Mouse (Mus musculus): ENCODE measurements around the gene Slc35e3. TPM values are rescaled to one million over a fixed set of nuclear protein-coding genes. Genes with fewer than 3 reads are reported as not detected.

The Slc35e3 gene
- 10 to 100 TPM; 31.1 to 34.6 TPM for total RNA-seq (2021)
- long read RNA-seq, partial matches to known transcripts = 1 of 8 reads
- long read RNA-seq, other reads (novel, unspliced or antisense) = 5 of 8 reads

DNA sequence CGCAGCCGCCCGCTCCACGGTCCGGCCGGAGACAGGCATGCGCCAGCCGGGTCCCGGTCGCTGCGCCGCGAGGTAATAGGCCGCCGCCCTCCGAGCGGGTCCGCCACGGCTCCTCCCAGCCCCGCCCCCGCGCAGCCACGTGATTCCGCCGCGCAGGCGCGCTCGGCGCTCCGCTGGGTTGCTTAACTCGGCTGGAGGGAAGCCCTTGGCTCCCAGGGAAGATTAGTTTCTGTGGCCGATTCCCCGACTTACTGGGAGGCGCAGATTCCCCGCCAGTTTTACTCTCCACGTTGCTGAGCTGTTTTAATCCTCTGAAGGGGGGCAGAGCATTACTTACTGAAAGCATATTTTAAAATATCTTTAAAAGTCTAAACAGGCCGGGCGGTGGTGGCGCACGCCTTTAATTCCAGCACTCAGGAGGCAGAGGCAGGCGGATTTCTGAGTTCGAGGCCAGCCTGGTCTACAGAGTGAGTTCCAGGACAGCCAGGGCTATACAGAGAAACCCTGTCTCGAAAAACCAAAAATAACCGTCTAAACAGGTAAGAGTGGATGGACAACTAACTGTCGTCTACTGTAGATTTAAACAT lies at the start of gene Slc35e3:
Slc35e3 (minus strand) TSS at position 69 of the 587 bp plus-strand sequence.
- DNase-seq (ENCODE audit: low spot score in 2 of 2) = peak; percentile 95 to 98

DNA sequence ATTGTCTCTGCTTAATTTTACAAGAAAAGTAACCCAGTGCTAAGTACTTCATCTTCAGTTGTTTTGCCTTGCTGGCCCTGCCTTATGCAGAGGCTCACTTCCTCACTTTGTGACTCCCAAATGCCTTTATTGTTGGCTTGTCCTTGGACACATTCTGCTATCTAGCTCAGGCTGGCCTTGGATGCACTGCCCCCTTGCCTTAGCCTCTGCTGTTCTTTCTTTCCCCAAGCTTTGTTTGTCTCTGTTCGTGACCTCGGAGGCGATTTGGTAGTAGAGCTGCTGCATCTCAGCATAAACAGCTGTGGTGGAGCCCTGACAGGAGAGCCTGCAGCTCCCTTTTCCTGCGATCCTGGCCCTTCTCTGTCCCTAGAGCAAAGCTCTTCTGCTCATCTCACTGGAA lies 49.0 kb upstream of the Slc35e3 start:
- DNase-seq (ENCODE audit: low spot score in 2 of 2) = no peak

DNA sequence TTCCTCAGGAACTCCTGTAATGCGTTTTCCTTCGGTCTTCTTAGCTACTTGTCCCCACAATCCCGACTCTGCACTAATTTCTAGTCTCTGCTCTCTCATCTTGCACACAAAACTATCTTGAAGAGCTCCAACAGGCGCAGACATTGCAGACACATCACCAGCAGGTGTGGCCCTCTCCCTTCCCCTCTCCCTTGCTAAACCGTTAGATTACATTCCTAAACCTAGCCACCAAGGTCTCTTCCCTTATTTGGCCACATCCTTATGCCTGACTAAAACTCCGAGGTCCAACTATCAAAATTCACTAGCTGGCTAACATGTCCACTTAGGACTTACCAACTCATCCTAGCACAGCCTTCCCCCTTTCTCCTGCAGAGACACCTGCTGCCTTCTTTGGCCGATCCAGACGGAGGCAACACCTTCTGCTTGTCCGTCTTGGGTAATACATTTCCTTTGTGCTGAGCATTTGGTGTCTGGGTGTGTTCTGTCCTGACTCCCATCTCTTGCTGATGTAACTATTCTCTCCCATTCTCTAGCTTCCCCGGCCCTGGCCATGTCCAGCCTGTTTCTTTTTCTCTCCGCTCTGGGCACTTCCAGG lies 47.4 kb upstream of the Slc35e3 start:
- DNase-seq (ENCODE audit: low spot score in 2 of 2) = no peak

DNA sequence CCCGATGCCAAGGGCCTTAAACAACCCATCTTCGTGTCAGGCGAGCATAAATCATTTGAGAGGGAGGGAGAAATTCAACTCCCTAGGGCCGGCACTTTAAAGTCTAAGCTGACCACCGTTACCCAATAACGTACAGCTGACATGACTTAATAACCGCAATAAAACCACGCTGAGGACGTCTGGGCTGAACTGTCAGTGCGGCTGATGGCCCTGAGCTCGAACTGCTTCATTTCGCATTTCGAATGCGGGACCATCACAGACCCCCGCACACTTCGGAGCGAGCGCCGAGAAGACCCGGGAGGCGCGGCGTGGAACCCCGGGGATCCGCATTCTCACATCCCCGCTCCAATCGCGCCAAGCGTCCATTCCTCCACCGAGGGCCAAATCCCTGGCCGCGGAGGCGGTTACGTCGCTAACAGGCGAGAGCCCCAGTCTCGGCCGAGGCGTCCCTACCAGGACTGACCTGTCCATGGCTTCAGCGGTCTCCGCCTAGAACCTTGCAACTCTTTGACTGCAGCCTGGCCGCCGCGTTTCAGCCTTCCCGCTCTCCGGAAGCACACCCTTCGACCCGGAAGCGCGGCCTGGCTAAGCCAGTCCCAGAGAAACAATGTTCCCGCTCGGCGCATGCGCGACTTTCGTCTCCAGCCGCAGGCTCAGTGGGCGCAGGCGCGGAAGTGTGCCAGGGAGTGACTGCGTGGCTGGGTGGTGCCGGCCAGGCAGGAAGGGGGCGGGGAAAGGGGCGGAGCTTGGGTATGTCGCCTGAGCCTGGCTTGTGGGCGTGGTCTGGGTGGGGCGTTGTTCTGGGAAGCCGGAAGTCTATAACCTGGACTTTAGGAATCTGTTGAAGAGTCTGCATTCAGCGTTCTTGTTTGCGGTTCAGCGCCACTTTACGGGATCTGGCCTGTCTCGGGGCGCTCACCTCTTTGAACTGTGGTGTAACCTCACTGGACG lies 46.3 kb upstream of the Slc35e3 start, which contains the start of gene Nup107:
Nup107 (minus strand) TSS at position 565 of the 951 bp plus-strand sequence.
- peak; percentile 100 for DNase-seq (ENCODE audit: low spot score in 2 of 2)

DNA sequence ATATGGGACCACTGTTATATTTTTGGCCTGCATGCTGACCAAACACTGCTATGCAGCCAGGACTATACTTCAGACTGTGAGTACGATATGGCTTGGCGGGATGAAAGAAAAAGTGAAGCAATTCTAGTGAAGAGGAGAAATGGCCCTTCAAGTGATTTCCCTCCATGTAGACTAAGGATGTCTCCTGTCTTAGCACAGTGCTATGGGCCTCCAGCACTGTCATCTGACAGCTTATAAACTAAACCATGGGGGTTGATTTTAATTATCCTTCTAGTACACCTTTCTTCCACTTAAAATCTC lies 45.0 kb upstream of the Slc35e3 start:
- DNase-seq (ENCODE audit: low spot score in 2 of 2) = no peak

DNA sequence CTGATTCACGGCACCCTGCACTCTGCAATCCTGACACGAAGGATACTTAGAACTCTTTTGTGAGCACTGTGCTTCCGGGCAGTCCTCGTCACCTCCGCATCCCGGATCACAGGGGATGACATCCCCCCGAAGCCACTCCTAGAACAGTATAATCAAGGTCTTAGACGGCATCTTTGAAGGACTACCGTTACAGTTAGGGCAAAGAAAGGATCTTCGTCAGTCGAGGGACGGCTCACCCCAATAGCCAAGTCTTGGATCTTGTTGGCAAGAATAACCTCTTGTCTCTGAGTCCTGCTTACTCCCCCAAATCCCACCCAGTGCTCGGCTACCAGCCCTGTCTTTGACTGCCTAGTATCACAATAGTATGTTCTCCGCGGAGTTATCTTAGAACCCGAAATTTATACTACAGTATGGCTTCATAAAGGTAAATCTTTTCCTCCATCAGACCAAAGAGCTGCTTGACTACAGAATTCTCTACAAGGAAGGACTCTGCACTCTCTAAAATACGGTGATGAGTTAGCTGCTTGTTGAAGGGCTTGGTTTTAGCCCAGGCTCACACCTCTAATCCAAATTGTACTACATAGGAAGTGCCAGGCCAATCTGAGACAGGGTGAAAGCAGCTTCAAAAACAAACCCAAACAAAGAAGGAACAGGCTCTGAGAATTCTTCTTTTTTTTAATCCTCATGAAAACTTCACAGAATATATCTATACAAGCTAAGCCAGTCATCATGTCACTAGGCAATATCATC lies 44.4 kb upstream of the Slc35e3 start:
- no peak for DNase-seq (ENCODE audit: low spot score in 2 of 2)

DNA sequence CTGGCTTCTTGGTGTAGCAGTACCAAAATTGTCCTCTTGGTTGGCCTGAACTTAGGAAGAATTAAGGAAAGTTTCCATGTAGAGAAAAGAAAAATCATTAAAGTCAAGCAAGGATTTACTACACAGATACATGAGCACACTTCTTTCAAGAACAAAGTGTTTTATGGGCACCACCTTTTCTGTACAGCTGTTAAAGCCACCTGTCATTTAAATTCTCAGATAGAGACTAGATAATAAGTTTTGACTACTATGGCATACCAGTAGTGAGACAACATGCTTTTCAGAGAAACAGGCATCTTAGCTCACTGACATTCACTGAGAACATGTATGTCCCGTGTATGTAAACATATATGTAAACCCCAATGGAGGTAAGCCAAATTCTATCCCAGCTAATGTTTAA lies 43.8 kb upstream of the Slc35e3 start:
- no peak for DNase-seq (ENCODE audit: low spot score in 2 of 2)

DNA sequence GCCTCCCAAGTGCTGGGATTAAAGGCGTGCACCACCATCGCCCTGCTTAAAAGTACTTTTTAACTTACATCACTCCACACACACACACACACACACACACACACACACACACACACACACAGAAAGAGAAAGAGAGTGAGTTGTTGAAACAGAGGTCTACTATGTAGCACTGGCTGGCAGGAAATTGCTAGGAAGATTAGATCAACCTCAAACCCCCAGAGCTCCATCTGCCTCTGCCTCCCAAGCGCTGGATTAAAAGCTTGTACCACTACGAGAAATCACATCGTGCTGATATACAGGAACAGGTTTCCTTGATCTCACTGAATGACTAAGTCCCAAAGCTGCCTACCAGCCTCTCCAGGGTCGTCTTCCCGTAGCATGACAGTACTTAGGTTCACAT lies 38.5 kb upstream of the Slc35e3 start:
- no peak for DNase-seq (ENCODE audit: low spot score in 2 of 2)

DNA sequence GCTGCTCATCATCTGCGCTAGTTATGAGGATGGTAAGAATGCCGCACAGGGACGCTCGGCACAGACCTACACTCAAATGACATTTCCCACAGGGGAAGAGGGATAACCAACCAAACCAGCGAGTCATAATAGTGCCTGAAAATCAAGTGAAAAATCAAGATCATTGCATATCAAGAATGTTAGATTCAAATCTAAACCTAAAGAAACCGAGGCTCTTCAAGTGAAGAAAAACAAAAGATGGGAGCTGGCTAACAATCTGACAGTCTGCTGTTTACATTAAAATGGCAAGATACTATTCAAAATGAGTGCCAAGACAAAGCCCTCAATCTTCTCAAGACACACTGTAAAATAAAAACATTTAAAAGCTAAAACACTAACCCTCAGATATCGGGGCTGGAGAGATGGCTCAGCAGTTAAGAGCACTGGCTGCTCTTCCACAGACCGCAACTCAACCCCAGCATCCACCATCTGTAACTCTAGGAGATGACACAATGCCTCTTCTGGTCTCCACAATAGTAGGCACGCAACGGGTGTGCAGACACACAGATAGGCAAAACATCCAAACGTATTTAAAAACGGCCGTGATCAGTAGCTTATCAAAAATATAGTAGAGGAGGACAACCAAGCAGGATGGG lies 37.7 kb upstream of the Slc35e3 start:
- no peak for DNase-seq (ENCODE audit: low spot score in 2 of 2)

DNA sequence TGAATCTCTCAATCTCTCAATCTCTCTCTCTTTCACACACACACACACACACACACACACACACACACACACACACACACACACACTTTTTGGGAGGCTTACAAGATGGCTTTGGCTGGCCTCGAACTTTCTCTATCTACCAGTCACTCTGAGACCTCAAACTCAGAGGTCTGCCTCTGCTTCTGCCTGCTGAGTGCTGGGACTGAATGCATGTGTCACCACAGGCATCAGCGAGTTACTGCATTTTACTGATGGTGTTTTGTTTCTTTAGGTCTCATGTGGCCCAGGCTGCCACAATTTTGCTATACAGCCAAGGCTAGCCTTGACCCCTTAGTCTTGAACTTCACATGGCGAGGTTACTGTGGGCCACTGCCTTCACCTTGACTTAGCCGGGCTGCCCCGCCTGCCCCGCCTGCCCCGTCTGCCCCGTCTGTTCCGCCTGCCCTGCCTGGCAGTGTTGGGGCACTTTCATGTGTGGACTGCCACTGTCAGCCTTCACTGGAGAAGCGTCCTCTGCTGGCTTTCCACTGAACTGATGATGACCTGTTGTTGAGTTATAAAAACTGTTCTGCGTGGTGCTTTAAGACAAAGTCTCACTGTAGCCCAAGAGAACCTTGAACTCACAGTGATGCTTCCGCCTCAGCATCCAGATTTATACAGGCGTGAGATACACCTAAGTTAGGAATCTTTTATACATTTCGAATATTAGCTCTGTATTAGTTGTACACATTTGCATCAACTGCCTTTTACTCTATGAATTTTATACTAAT lies 36.5 kb upstream of the Slc35e3 start:
- no peak for DNase-seq (ENCODE audit: low spot score in 2 of 2)

DNA sequence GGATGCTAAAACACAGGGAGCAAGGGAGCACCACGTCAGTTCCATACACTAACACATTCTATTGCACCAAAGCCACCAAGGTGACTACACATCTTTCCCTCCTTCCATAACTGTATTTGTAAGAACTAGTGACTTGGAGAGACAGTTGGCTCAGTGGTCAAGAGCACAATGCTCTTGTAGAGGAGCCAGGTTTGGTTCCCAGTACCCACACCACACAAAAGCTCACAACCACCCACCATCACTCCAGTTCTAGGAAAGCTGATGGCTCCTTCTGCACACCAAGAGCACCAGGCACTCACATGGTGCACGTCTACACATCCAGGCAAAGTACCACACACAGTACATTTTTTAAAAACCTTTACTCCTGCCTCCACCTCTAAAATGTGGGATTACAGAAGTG lies 35.9 kb upstream of the Slc35e3 start:
- no peak for DNase-seq (ENCODE audit: low spot score in 2 of 2)

DNA sequence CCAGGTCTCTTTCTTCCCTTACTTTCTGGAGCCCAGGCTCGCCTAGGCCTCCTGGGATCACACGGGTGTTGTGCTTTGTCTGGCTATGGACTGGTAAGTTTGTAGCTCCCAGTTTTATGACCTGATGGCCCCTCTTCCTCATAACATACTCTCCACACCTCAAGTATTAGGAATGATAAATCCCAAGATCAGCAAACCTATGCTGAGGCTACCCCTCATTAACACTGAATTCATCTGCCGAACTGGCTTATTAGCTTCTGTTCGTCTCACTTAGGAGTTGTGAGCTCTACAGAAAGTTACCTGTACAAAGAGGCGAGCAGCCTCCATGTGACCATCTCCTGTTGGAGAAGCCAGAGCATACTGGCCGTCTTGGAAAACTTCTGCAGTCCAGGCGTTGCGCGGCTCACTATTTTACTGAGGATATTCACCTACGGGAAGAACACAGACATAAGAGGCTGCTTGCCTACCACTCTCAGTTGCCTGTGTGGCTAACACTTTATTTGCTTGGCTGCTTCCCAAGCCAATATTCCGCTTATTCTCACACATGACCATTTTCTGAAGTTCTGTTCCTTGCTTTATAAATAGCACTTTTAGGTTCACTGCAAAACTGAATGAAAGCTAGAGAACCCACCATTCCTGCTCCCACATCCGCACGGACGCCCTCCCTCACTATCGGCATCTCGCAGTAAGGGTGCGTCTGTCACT lies 35.0 kb upstream of the Slc35e3 start:
- no peak for DNase-seq (ENCODE audit: low spot score in 2 of 2)

DNA sequence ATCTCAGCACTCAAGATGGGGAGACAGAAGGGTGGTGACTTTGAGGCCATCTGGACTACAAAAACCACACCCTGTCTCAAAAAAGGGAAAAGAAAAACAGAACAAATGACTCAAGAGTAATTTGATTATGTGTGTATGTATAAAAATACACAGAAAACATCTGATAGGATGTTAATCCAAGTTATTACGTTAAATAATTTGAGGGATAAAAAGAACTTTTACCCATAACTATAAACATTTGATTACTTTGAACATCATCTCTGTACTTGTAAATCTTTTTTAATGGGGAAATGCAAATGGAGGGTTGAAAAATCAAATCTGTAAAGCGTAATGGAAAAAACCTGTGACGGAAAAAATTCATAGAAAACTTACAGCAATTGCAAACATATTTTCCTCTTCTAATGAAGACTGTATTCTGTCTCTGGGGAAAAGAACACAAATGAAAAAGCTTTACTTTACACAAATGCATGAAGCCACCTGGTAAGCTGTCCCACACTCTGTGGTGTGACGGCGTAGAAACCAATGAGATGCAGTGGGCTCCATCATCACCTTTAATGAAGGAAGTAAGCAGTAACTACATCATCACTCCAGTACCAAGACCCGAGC lies 34.2 kb upstream of the Slc35e3 start:
- no peak for DNase-seq (ENCODE audit: low spot score in 2 of 2)

DNA sequence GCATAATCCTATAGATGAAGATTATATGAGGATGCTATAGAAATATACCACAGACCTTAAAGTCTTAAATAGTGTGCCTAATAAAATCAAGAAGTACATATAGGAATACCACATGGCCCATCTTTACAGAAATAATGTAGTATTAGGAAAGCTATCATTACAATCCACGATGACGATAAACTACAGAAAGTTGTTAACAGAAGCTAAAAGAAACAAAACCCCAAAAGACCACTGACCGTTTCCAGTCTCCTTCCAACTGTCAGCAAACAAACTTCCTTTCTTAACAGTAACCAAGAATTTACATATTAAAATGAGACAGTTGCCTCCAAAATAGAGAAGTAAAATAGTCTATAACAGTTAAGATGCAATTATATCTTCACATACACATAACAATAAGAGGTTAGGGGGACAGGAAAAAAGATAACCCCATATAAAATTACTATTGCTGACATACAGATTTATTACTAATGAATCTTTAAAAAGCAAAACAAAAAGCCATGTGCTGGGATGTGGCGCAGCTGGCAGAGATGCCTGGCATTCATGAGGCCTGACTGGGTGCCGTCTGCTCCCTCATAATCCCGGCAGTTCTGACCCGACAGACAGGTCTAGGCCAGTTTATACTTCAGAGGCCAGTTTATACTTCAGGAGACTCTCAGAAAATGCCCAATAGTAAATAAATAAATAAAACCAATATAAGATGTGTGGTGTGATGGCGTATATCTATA lies 33.6 kb upstream of the Slc35e3 start:
- no peak for DNase-seq (ENCODE audit: low spot score in 2 of 2)

DNA sequence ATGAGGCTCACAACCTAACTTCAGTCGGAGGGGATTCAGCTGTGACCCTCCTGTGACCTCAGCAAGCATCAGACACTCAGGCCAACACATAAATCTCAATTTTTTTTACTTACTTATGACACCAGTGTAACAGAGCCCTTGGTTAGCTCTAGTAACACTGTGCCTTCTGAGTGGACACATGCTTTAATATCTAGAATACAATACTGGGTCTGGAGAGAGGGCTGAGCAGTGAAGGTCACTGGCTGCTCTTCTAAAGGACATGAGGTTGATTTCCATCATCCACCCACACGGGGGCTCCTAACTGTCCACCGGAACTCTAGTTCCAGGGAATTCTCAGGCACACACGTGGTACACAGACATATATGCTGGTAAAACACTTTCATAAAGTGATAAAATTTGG lies 32.8 kb upstream of the Slc35e3 start:
- DNase-seq (ENCODE audit: low spot score in 2 of 2) = no peak

DNA sequence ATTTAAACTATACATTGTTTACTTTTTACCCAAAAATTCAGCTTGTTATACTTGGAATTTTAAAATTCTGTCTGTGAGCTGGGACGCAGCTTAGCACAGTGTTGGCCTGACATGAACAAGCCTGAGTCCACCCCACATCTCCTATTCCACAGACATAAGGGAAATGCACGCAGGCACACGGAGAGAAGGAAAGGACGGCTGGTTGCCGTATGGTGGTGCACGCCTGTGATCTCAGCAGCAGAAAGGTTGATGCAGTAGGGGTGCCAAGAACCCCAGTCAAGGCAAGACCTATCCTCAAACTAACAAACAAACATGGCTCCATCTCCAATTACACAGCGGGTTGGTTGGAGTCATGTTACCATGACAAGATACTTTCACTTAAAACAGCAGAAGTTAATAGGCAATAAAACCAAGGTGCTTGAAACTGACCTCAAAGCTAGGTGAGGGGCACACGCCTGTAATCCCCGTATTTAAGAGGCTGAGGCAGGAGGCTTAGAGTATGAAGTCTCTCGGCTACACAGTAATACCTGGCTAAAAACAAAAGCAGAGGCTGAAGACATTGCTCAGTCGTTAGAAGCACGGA lies 32.3 kb upstream of the Slc35e3 start:
- DNase-seq (ENCODE audit: low spot score in 2 of 2) = no peak

DNA sequence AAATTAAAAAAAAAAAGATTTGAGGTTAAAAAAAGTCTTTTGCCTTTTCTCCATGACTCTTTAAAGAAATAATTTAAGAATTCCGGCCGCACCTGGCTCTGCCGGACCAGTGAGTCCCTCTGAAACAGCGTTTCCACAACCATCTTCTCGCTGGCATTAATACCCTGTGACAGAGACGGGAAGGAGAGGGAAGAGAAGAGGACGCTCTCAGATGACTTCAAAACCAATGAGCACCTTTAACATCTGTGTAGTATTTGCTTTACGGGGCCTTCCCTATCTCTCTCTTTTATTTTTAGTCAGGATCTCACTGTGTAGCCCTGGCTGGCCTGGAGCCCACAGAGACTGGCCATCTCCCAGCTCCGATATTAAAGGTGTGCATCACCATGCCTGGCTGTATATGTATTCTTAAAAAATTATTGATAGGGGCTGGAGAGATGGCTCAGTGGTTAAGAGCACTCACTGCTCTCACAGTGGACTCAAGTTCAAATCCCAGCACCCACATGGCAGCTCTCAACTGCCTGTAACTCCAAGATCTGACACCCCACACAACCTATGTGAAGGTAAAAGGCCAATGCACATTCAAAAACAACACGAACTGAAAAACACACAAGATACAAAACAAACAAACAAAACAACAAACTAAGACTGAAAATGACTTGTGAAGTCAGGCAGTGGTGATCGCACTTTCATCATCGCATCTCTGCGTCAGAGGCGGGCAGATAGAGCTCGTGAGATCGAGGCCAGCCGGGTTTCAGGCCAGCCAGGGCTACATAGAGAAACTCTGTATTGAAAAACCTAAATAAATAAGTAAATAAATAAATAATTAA lies 31.5 kb upstream of the Slc35e3 start:
- no peak for DNase-seq (ENCODE audit: low spot score in 2 of 2)

All from layer of hippocampus, postnatal 10 days (tissue).